ENCODE assay signal across 8 mouse cellular contexts in the genomic region with DNA sequence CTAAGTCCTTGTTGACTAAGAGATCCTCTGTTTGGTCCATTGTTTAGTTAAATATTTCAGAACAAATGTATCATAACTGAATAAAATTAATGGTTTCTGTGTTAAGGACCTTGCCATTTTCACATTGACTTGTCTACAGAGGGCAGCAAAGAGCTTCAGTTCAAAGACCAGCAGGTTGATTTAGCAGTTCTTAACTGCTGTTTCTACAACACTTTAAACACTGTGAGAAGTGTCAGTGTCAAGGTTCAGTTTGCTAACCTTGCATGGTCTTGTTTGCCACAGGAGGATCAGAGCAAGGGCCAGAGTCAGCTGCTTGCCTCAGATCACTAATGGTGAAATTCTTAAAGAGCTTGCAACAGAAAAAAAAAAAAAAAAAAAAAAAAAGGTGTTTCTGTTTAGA.
DNase-seq lines count a peak whose midpoint lies in the region; ATAC-seq and TF ChIP-seq lines count a peak whose summit lies in the region.

No protein-coding gene starts in this region.

- H3K4me3 ChIP-seq in limb, embryonic 14.5 days (replicated peaks; ENCODE audit: low read length), result no peak overlapping the region
- no peak overlapping the region for H3K4me3 ChIP-seq in limb, embryonic 10.5 days
- H3K4me3 ChIP-seq in forebrain, embryonic 15.5 days, result no peak overlapping the region
- H3K4me3 ChIP-seq in liver, embryonic 15.5 days (replicated peaks), result no peak overlapping the region

- TF ChIP-seq CTCF in brain, embryonic 14.5 days (IDR thresholded peaks at IDR 0.05; ENCODE audit: borderline replicate concordance, extremely low read depth, insufficient read depth, insufficient read length), result peak; percentile 52; the same call in 1 of the 2 replicates

- H3K9ac ChIP-seq in limb, embryonic 14.5 days (ENCODE audit: low read depth, low read length, severe bottlenecking), result no peak overlapping the region
- no peak overlapping the region for H3K9ac ChIP-seq in forebrain, embryonic 15.5 days (replicated peaks)
- H3K9ac ChIP-seq in liver, embryonic 15.5 days, result no peak overlapping the region

- H3K4me2 ChIP-seq in limb, embryonic 14.5 days (replicated peaks; ENCODE audit: low read depth, low read length, severe bottlenecking), result no peak overlapping the region
- no peak overlapping the region for H3K4me2 ChIP-seq in forebrain, embryonic 15.5 days (replicated peaks)
- no peak overlapping the region for H3K4me2 ChIP-seq in liver, embryonic 15.5 days

- no peak overlapping the region for H3K27ac ChIP-seq in limb, embryonic 14.5 days (replicated peaks; ENCODE audit: low read depth, low read length)
- H3K27ac ChIP-seq in limb, embryonic 10.5 days, result no peak overlapping the region
- H3K27ac ChIP-seq in forebrain, embryonic 15.5 days (replicated peaks), result no peak overlapping the region
- no peak overlapping the region for H3K27ac ChIP-seq in liver, embryonic 15.5 days (replicated peaks)

- peak; percentile 71 for DNase-seq in limb, embryonic 14.5 days (ENCODE audit: low spot score)
- DNase-seq in limb, embryonic 10.5 days (ENCODE audit: low spot score), result no peak
- peak; percentile 92 for DNase-seq in brain, embryonic 14.5 days (ENCODE audit: low read depth)
- no peak for DNase-seq in testis, postnatal 10 days (ENCODE audit: low spot score)
- no peak for DNase-seq in gastrocnemius, adult 8-10 months (ENCODE audit: low spot score in 2 of 2)
- DNase-seq in adrenal gland, postnatal 4 days (ENCODE audit: low spot score in 2 of 2), result no peak

- no peak for ATAC-seq in limb, embryonic 14.5 days (ENCODE audit: low FRiP score, low read depth)
- ATAC-seq in forebrain, embryonic 15.5 days (replicated peaks), result peak; percentile 68
- ATAC-seq in liver, embryonic 15.5 days (ENCODE audit: insufficient read depth), result peak; percentile 64

- H3K27me3 ChIP-seq in limb, embryonic 14.5 days (ENCODE audit: control insufficient read depth, insufficient read depth, low read length), result no peaks in the 10 kb centered on the region
- H3K27me3 ChIP-seq in limb, embryonic 10.5 days (ENCODE audit: low read depth, poor library complexity, severe bottlenecking), result no peaks in the 10 kb centered on the region
- no peaks in the 10 kb centered on the region for H3K27me3 ChIP-seq in forebrain, embryonic 15.5 days
- no peaks in the 10 kb centered on the region for H3K27me3 ChIP-seq in liver, embryonic 15.5 days

- no peaks in the 10 kb centered on the region for H3K9me3 ChIP-seq in limb, embryonic 14.5 days (ENCODE audit: control insufficient read depth, low read length)
- H3K9me3 ChIP-seq in limb, embryonic 10.5 days (replicated peaks), result no peaks in the 10 kb centered on the region
- no peaks in the 10 kb centered on the region for H3K9me3 ChIP-seq in forebrain, embryonic 15.5 days
- H3K9me3 ChIP-seq in liver, embryonic 15.5 days (replicated peaks), result no peaks in the 10 kb centered on the region

- no peaks in the 10 kb centered on the region for H3K4me1 ChIP-seq in limb, embryonic 14.5 days (ENCODE audit: control insufficient read depth, insufficient read depth, low read length)
- no peaks in the 10 kb centered on the region for H3K4me1 ChIP-seq in limb, embryonic 10.5 days
- no peaks in the 10 kb centered on the region for H3K4me1 ChIP-seq in forebrain, embryonic 15.5 days
- no peaks in the 10 kb centered on the region for H3K4me1 ChIP-seq in liver, embryonic 15.5 days (replicated peaks)

- TF ChIP-seq POLR2A in limb, embryonic 14.5 days (IDR thresholded peaks at IDR 0.05; ENCODE audit: borderline replicate concordance, extremely low read depth, insufficient read depth, insufficient read length), result no peak
- TF ChIP-seq POLR2A in brain, embryonic 14.5 days (IDR thresholded peaks at IDR 0.05; ENCODE audit: borderline replicate concordance, extremely low read depth, insufficient read depth, insufficient read length, poor library complexity, severe bottlenecking), result no peak

- no peaks in the 10 kb centered on the region for H3K36me3 ChIP-seq in limb, embryonic 14.5 days (ENCODE audit: control insufficient read depth, insufficient read depth, low read length)
- no peaks in the 10 kb centered on the region for H3K36me3 ChIP-seq in limb, embryonic 10.5 days
- H3K36me3 ChIP-seq in forebrain, embryonic 15.5 days, result no peaks in the 10 kb centered on the region
- H3K36me3 ChIP-seq in liver, embryonic 15.5 days (replicated peaks), result no peaks in the 10 kb centered on the region

Comparison
In these comparisons a context has a peak if more than half of its experiments do, and no peak if none do; other contexts are left out.
1. DNase-seq: peak in limb, embryonic 14.5 days (single experiment) and brain, embryonic 14.5 days (single experiment); none in limb, embryonic 10.5 days (single experiment), testis, postnatal 10 days (single experiment), gastrocnemius, adult 8-10 months (0 of 2) and adrenal gland, postnatal 4 days (0 of 2).